Mouse (Mus musculus): ENCODE measurements around the gene Klhl35.

The Klhl35 gene

DNA sequence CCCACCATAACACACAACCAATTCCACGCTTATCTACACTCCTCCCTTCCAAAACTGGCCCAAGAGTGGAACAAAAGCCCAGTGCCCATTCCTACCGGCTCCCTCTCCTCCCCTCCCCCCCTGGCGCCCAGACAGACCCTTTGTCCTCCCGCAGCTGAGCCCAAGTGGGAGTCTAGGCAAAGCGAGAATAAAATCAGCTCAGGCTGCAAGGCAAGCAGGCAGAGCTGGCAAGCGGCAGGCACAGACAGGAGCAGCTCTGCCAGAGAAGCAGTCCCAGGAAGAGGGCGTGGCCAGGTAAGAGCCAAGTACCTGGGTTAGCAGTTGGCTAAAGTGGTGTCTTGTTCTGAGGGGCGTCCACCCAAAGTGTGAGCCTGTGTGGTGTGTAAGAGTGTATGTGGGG, at the start of gene Klhl35:
Klhl35 (plus strand) TSS at position 194 of the 400 bp plus-strand sequence.
- no peak for ATAC-seq (ENCODE audit: insufficient number of reproducible peaks, low FRiP score, low TSS enrichment)

DNA sequence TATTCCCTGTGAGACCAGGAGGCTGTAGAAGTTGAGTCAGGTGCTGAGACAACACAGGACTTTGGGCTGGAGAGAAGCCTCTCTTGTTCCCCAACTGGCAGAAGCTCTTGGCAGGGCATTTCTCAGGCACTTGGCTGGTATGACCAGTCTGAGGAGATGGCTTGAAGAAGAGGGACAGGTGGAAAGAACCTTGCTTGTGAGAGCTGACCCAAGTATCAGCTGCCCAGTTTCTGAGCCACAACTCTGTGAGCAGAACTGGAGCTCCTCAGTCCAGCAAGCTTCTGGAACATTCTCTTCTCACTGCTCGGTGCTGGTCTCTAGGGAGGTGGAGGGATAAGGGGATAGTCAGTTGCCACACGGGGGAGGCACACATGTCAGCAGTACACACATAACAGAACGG, 46.5 kb upstream of the Klhl35 start:
- ATAC-seq (ENCODE audit: insufficient number of reproducible peaks, low FRiP score, low TSS enrichment) = no peak

DNA sequence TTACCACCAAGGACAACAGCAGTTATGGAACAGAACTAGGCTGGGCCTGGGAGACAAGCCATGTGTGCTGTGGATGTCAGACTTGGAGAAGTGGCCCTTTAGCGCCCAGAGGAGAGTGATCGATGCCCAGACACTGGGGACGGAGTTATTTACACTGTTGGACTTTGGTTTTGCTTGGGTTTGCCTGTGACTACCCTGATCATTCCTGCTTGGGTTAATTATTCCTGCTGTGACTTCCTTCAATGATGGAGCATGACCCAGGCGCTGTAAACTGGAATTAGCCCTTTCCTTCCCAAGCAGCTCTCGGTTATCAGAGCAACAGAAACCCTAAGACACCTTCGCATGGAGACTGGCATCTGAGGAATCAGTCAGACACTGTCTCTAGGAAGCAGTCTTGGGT, 44.8 kb upstream of the Klhl35 start:
- ATAC-seq (ENCODE audit: insufficient number of reproducible peaks, low FRiP score, low TSS enrichment) = no peak

DNA sequence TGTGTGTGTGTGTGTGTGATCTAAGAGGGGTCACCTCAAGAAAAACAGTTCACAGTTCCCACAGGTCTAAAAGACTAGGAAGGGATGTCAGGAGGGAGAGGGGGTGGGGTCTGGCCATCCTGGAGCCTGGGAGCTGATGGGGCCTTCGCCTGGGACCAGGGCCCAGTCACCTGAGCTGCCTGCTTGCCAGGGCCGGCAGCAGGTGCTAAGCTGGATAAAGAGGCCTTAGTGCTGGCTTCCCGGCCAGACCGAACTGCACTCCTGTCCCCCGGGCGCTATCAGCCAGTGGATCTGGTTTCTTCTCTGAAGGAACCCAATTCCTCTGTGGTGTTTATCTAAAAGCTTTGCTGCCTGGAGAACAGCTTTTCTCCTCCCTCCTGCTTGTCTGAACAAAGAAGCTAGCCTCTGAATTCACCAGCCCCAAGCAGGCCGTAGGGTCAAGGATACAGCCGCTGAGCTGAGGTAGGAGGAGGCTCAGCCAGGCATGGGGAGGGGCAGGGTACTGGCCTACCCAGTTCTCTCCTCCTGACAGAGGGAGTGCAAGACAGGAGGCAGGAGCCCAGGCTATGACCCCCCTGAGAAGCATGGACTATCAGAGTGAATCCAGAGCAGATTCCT, 41.2 kb upstream of the Klhl35 start:
- no peak for ATAC-seq (ENCODE audit: insufficient number of reproducible peaks, low FRiP score, low TSS enrichment)

DNA sequence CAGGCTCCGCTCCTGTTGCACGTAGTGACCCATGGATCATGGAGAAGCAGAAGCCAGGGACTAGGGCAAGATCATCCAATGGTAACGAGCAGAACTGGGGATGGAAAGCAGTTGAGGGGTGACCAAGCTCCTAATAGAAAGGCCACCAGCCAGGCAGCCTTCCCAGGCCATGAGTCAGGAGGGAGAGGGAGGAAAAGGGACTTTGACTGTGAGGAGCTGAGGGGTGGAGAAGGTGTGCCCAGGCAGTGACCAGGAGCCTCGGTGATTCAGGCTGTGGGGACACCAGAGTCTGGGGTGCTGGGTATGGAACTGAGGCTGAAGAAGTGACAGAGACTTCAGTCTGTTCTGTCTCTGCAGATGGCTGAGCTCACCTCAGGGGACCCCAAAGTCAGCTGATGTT, 40.1 kb upstream of the Klhl35 start:
- ATAC-seq (ENCODE audit: insufficient number of reproducible peaks, low FRiP score, low TSS enrichment) = no peak

DNA sequence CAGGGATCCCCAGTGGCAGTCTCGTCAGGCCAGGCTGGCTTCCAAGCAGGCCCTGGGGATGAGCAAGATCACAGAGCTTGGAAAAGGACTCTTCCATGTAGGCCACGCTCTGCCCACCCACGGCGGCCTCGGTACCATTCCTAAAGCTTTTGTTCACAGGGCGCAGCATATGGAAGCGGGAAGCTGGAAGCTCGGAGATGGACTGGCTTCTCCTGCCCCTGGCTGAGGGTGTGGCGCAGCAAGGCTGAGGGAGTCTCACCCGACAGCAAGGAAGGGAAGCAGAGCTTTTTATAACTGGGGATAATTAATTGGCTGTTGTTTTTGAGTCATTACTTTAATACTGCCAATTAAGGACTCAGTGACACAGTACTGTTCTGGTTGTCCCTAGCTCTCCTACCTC, 38.8 kb upstream of the Klhl35 start:
- no peak for ATAC-seq (ENCODE audit: insufficient number of reproducible peaks, low FRiP score, low TSS enrichment)

DNA sequence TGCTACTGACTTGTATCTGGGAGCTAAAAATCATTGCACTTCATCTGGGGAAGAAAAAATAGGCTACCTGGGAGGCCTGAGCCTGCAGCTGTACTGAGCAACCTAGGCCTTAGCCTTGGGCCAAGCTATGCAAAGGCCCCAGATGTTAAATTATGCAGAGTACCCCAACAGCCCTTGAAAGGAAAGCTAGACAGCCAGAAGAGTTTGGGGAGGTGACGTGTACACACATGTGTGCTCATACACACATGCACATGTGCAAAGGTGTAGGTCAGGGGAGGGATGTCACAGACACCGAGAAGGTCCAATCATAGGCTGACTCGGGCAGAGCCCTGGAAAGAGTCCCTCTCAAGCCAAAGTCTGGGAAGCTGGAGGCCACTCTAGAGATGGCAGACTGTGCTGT, 37.8 kb upstream of the Klhl35 start:
- ATAC-seq (ENCODE audit: insufficient number of reproducible peaks, low FRiP score, low TSS enrichment) = no peak

DNA sequence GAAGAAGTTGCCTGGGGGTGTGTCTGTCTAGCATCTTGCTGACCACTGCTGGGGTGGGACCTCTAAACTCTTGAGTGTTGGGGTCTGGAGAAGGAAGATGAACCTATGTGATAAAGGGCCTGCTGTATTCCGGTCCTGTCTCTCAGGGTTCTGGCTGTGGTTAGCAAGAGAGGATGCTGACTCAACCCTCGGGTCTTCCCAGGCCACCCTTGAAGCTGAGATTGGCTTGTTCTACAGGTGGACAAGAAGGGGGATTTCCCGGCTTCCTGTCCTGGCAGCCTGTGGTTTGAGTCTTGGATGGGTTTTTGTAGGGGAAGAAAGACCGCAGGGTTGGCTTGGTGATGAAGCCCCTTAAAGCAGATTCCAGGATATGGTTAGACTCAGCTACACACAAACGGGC, 37.0 kb upstream of the Klhl35 start:
- ATAC-seq (ENCODE audit: insufficient number of reproducible peaks, low FRiP score, low TSS enrichment) = no peak

DNA sequence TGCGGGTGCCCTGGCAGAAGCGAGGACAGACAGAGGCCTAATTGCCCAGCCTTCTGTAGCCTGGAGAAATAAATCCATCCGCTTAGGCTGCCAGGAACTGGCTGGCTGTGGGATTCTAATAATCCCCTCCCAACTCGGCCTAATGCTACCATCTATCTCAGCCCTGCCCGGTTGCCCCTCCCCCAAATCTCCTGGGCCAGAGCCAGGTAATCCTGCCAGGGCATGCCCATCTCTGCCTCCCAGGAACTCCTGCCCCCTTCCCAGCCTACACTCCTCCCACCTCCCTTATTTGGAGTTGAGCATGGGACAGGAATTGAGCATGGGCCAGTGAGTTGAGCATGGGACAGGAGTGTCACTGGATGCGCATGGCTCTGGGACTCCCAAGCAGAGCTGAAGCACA, 36.0 kb upstream of the Klhl35 start:
- ATAC-seq (ENCODE audit: insufficient number of reproducible peaks, low FRiP score, low TSS enrichment) = no peak

DNA sequence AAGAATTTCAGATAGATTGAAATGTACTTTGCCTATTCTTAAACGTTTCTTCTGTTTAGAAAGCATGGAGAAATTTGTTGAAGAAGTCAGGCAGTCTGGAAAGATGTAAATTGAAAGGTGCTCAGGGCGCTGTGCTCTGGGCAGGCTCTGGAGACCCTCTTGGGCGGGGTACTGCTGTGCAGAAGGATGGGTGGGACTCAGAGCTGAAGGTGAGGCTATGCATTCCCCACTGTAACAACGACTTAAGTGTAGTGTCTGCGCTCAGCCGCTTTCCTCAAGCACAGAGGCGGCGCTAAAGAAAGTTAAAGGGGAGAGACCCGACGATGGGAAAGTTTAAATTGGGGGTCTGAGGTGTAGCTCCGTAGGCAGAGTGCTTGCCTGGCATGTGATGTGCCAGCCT, 35.6 kb upstream of the Klhl35 start:
- ATAC-seq (ENCODE audit: insufficient number of reproducible peaks, low FRiP score, low TSS enrichment) = no peak

DNA sequence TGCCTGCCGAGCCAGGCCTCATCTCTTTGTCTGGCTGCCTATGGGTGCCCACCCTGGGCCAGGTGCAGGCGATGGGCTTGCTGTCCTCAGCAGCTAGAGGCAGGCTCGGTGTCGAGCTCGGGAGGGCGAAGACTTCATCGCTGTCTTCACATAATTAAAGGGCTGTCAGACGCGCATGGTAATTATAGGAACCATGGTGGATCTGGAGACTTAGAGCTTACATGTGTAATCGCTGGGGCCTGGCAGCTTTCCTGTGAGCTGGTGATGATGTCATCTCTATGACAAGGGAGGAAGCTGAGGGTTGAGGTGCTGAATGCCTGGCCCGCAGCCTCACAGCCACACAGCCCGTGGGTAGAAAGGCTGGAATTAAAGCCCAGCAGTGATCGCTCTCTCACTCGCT, 33.6 kb upstream of the Klhl35 start:
- no peak for ATAC-seq (ENCODE audit: insufficient number of reproducible peaks, low FRiP score, low TSS enrichment)

DNA sequence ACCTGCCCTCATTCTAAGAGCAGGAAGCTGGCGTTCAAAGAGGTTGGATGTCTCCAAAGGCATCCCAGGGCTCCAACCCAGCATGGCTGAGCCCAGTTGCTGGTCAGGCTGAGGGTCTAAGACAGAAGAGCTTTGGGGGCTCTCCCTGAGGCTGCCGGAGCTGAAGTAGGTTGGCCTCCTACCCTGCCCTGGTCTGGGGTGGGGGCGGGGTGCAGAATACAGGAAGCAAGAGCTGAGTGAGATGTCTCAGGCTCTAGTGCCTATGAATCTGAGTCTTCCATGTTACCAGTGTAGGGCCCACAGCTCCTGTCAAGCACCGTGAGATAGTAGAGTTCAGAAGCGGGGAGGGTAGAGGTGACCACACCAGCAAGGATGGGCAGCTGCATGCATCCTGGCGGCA, 32.9 kb upstream of the Klhl35 start:
- ATAC-seq (ENCODE audit: insufficient number of reproducible peaks, low FRiP score, low TSS enrichment) = no peak

DNA sequence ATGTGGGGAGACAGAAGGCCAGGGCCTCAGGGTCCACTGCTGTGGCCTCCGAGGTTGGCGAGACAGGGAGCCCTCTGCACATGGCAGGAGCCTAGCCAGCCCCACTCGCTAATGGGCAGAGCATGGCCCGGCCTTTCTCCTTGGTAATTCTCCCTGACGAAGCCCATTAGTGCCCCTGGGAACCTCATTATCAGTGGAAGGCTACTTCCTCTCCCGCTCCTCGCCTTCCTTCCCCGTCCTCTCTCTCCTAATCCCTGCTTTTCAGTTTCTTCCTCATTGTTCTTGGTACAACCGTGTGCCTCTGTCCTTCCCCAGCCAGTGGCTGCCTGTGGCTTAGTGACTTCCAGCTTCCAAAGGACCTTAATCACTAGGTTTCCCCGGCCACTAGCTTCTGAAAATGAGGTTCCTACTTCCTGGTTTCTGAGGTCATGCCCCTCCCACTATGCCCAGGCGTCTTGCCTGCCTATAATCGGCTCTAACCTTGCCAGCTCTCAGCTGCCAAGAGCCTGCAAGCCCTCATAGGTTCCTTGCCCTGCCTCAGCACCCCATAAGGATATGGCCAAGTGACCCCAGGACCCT, 31.0 kb upstream of the Klhl35 start:
- ATAC-seq (ENCODE audit: insufficient number of reproducible peaks, low FRiP score, low TSS enrichment) = no peak

DNA sequence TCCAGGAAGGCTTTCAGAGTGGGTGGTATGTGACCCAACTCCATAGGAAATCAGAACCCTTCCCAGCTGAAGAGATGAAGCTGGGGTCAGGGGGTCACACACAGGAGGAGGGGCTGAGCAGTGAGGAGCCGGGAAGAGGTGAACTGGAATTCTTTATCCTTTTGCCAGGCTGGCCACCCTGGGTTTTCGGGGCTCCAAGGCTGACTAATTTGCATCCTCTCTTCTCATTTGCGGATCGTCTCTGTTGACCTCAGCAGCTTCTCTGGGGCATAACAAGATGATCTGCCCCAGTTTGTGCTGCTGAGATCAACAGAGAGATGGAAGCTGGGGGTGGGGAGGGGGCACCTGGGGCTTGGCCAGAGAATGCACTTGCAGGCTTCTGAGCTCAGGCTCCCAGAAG, 29.3 kb upstream of the Klhl35 start:
- no peak for ATAC-seq (ENCODE audit: insufficient number of reproducible peaks, low FRiP score, low TSS enrichment)

DNA sequence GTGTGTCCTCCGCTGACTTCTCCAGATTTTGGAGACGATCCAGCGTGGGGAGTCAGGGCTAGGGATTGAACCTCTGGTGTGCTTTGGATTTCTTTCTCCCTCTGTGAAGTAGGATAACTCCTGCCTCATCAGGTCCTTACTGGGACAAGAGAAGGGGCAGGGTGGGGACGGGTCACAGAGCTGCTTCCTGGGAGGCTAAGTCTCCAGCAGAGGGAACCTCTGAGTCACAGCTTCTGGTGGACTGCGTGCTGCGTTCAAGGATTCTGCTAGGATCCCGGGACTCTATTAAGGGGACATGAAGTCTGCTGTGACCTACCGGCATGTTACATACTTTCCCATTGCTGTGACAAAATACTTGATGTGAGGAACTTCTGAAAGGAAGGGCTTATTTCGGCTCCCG, 26.9 kb upstream of the Klhl35 start:
- ATAC-seq (ENCODE audit: insufficient number of reproducible peaks, low FRiP score, low TSS enrichment) = no peak

DNA sequence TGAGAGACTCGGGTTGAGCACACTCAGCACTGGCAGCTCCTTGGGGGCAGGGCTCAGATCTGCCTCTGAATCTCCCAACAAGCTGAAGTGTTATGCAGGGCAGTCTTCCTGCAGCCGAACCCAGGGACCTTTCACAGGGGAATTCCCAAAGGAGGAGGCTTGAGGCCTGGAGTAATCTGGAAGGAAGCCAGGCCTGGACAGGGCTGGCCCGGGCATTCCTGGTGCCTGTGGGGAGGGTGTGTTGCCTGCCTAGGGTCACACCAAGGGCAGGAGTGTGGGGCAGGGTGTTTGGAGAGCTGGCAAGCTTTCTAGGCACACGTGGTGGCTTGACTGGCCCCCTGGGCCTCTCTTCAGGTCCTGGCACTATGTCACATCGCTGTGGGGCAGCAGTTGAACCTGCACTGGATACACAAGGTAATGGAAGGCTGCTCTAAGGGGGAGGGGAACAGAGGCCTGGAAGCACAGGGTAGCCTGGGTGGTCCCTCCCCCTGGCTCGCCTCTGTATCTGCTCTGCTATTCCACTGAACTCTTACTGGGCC, 24.2 kb upstream of the Klhl35 start:
- no peak for ATAC-seq (ENCODE audit: insufficient number of reproducible peaks, low FRiP score, low TSS enrichment)

DNA sequence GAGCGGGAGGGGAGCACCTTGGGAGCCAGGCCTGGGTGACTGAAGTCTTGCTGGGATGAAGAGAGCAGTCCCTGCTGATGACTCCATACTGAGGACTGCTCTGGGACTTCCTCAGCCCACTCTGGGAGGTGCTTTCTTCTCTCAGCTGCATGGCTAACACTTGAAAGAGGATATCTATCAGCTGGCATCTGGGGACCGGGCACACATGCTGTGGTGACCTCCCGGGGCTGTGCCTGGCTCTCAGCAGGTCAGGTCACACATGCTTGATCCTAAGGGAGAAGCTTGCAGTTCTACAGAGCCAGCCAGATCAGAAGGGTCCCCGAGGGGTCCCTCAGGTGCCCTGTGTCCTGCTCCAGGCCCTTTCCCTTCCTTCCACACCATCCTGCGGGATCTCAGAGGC, 22.6 kb upstream of the Klhl35 start:
- ATAC-seq (ENCODE audit: insufficient number of reproducible peaks, low FRiP score, low TSS enrichment) = no peak

DNA sequence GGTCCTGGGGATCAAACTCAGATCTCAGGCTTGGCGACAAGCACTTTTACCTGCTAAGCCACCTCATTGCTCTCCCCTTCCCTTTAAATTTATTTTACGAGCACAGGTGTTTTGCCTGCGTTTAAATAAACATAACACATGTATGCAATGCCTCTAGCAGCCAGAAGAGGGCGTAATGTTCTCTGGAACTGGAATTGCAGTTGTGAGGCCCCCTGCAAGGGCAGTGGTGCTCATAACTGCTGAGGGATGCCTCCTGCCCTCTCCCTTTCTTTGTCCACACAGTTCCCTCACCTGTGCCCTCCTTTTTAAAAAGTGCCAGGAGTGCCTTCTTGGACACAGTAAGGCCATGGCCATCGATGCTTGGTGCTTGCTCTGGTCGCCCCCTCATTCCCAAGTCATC, 21.8 kb upstream of the Klhl35 start:
- no peak for ATAC-seq (ENCODE audit: insufficient number of reproducible peaks, low FRiP score, low TSS enrichment)

DNA sequence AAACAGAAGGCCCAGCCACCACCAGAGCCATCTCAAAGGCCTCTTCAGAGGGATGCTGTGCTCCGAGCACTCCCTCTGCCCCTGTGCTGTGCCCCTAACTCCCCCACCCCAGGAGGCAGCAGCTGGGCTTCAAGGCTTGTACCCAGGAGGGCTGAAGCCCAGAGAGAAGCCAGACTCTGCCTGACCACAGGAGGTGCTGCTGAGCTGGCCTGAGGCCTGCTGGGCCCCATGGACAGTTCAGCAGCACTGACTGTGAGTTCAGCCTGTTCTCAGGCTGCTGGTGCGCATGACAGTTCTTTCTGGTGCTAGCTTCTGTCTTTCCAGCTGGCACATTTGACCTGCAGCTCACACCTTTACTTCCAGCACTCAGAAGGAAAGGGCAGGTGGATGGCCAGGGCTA, 20.0 kb upstream of the Klhl35 start:
- ATAC-seq (ENCODE audit: insufficient number of reproducible peaks, low FRiP score, low TSS enrichment) = no peak

DNA sequence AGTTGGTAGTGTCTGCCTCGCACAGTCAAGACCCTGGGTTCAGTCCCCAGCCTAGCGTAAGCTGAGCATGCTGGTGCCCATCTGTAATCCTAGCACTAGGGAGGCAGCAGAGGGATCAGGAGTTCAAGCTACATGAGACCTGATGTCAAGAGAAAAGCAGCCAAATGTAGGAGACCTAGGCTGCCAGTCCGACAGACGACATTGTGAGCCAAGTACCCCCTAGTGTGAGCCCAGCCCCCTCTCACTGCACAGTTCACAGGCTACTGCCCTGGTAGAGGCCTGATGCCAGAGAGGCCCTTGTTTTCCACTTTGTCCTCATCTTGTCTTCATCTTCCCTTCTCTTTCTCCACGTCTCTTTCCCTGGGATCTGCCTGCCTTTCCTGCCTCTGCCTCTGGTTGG, 18.5 kb upstream of the Klhl35 start:
- ATAC-seq (ENCODE audit: insufficient number of reproducible peaks, low FRiP score, low TSS enrichment) = no peak

DNA sequence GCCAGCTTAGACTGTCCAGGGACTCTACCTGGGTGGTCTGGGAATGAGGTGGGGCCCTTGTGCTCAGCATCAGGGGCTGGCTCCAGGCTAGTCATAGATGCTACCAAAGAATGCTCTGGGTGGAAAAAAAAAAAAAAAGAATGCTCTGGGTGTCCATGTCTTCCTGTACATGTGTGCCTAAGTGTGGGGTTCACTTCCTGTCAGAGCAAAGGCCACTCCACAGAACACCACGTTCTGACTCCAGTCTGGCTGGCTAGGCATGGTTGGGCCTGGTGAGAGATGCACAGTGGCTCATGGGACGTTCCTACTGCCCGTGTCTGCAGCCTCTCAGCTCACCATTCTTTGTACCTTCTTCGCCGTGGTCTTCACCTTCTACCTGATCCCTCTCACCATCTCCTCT, 17.2 kb upstream of the Klhl35 start:
- ATAC-seq (ENCODE audit: insufficient number of reproducible peaks, low FRiP score, low TSS enrichment) = no peak

DNA sequence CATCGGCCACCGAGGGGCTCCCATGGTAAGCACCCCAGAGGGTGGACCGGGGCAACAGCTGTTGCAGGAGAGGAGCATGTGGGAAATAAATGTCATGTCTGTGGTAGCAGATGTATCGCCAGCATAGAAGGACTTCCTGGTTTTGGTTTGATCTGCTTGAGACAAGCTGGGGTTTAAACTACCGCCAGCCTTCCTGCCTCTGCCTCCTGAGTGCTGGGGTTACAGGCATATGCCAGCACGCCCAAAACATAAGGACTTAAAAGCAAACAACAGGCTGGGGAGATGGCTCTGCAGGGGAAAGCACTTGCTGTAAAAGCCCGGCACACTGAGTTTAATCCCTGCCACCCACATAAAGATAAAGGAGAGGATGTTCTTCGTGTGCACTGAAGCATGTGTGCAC, 16.7 kb upstream of the Klhl35 start:
- no peak for ATAC-seq (ENCODE audit: insufficient number of reproducible peaks, low FRiP score, low TSS enrichment)

DNA sequence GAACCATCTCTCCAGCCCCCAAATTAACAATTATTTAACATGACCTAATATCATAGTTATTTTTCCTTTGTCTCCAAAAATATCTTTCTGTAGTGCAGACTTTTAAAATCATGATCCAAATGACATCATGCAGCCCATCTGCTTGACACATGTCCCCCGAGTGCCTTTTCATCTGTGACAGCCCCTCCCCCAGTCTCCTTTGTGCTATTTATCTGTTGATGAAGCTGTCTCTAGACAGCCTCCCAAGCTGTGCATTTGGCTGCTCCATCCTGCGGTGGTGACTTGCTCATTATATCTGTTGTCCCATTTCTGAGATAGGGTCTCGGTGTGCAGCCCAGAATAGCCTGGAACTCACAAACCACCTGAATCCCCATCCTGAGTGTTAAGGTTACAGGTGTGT, 16.1 kb upstream of the Klhl35 start:
- ATAC-seq (ENCODE audit: insufficient number of reproducible peaks, low FRiP score, low TSS enrichment) = no peak

Measured in cerebellum, adult (tissue).